8 mouse cellular contexts compared by ENCODE assay signal in genomic region chr4:129082379-129083115, GRCm38 (mm10). TPM values are rescaled to one million over a fixed set of nuclear protein-coding genes. Genes with fewer than 3 reads are reported as not detected.
DNase-seq lines count a peak whose midpoint lies in the region; ATAC-seq and TF ChIP-seq lines count a peak whose summit lies in the region.

No protein-coding gene starts in this region.

- H3K27me3 ChIP-seq in liver, adult 2 months (ENCODE audit: control insufficient read depth, insufficient read depth, low read length) = no peaks in the 10 kb centered on the region
- no peaks in the 10 kb centered on the region for H3K27me3 ChIP-seq in stomach, embryonic 16.5 days (ENCODE audit: control insufficient read depth, insufficient read depth, low read length)

- H3K27ac ChIP-seq in liver, adult 2 months (replicated peaks; ENCODE audit: insufficient read depth, low read depth, low read length) = no peak overlapping the region
- peak overlapping the region; percentile 59 for H3K27ac ChIP-seq in stomach, embryonic 16.5 days (ENCODE audit: low read length)

- no peaks in the 10 kb centered on the region for H3K9me3 ChIP-seq in stomach, embryonic 16.5 days (replicated peaks; ENCODE audit: control insufficient read depth, low read length)

- H3K4me2 ChIP-seq in stomach, embryonic 16.5 days (ENCODE audit: low read depth, low read length) = no peak overlapping the region

- WGBS in liver, adult 2 months = 54% methylated on average over 10 of the region's 10 CpGs
- WGBS in stomach, embryonic 16.5 days = 39% methylated on average over 10 of the region's 10 CpGs

- peak; percentile 89 for ATAC-seq in stomach, embryonic 16.5 days (ENCODE audit: insufficient read depth, low FRiP score)

- no peaks in the 10 kb centered on the region for H3K4me1 ChIP-seq in liver, adult 2 months (ENCODE audit: control insufficient read depth, insufficient read depth, low read length)
- no peaks in the 10 kb centered on the region for H3K4me1 ChIP-seq in stomach, embryonic 16.5 days (ENCODE audit: control insufficient read depth, insufficient read depth, low read length)

- peak; percentile 84 for DNase-seq in 416B (ENCODE audit: low read depth)
- DNase-seq in adrenal gland, adult 18-20 months (ENCODE audit: low spot score in 2 of 2) = peak; percentile 50 to 59
- DNase-seq in embryo, embryonic 11 days = peak; percentile 86
- DNase-seq in gonadal fat pad, adult 2 months (ENCODE audit: low read depth) = peak; percentile 55
- peak; percentile 65 to 79 for DNase-seq in kidney, adult 8-10 months
- DNase-seq in liver, adult 2 months (ENCODE audit: extremely low read depth, low read depth, low spot score) = peak; percentile 62
- DNase-seq in neural tube, embryonic 10.5 days (ENCODE audit: extremely low spot score, low spot score) = peak; percentile 59

- H3K79me2 ChIP-seq in liver, adult 2 months (ENCODE audit: control insufficient read depth, insufficient read depth, low read length) = no peaks in the 10 kb centered on the region

- no peak overlapping the region for H3K4me3 ChIP-seq in liver, adult 2 months (ENCODE audit: insufficient read depth, low read depth, low read length)
- no peak overlapping the region for H3K4me3 ChIP-seq in stomach, embryonic 16.5 days (replicated peaks; ENCODE audit: low read length)

- H3K9ac ChIP-seq in liver, adult 2 months (ENCODE audit: low read depth, low read length) = no peak overlapping the region
- no peak overlapping the region for H3K9ac ChIP-seq in stomach, embryonic 16.5 days (ENCODE audit: low read length)

- no peak for TF ChIP-seq POLR2A in liver, adult 2 months (IDR thresholded peaks at IDR 0.05; ENCODE audit: extremely low read depth, insufficient read depth, low read length)

- H3K36me3 ChIP-seq in liver, adult 2 months (ENCODE audit: control insufficient read depth, insufficient read depth, low read length) = peaks cover 34% of the 10 kb centered on the region
- peaks cover 16% of the 10 kb centered on the region for H3K36me3 ChIP-seq in stomach, embryonic 16.5 days (ENCODE audit: control insufficient read depth, insufficient read depth, low read length)

- peak; percentile 83 for TF ChIP-seq CTCF in liver, adult 2 months (IDR thresholded peaks at IDR 0.05; ENCODE audit: low read depth, low read length)

RNA-seq across cellular contexts. Expression of gene Tmem54, which starts 22.8 kb away (rescaled TPM):
- total RNA-seq in adrenal gland, adult 18-20 months (2021) = not detected
- 1.8 and 3.1 TPM in 2 replicates for polyA plus RNA-seq in gonadal fat pad, adult 2 months (2012; rRNA removed)
- total RNA-seq in liver, adult 2 months (2014; rRNA removed) = 0.13 TPM in 1 of 2 replicates, not detected in the other
- polyA plus RNA-seq in liver, adult 2 months (2012; rRNA removed) = 0.37 and 0.65 TPM in 2 replicates
- 44.2 and 53.2 TPM in 2 replicates for polyA plus RNA-seq in stomach, embryonic 16.5 days (2015; fragmentation: Nextera tagmentation; extraction: Ambion mirVana)

RNA-seq across cellular contexts. Expression of gene Rnf19b, which starts 24.5 kb away (rescaled TPM):
- total RNA-seq in adrenal gland, adult 18-20 months (2021) = 10 to 100 TPM; 28.6 to 41.3 TPM
- 30.2 and 36.1 TPM in 2 replicates for polyA plus RNA-seq in gonadal fat pad, adult 2 months (2012; rRNA removed)
- 35.0 and 46.2 TPM in 2 replicates for total RNA-seq in liver, adult 2 months (2014; rRNA removed)
- polyA plus RNA-seq in liver, adult 2 months (2012; rRNA removed) = 44.0 and 49.1 TPM in 2 replicates
- 7.1 and 7.2 TPM in 2 replicates for polyA plus RNA-seq in stomach, embryonic 16.5 days (2015; fragmentation: Nextera tagmentation; extraction: Ambion mirVana)

RNA-seq across cellular contexts. Expression of gene Hpca, which starts 39.3 kb away (rescaled TPM):
- total RNA-seq in adrenal gland, adult 18-20 months (2021) = 1 to 10 TPM; 2.1 to 3.1 TPM
- polyA plus RNA-seq in gonadal fat pad, adult 2 months (2012; rRNA removed) = 2.8 and 4.2 TPM in 2 replicates
- 0.18 and 0.47 TPM in 2 replicates for total RNA-seq in liver, adult 2 months (2014; rRNA removed)
- 0.23 and 0.27 TPM in 2 replicates for polyA plus RNA-seq in liver, adult 2 months (2012; rRNA removed)
- polyA plus RNA-seq in stomach, embryonic 16.5 days (2015; fragmentation: Nextera tagmentation; extraction: Ambion mirVana) = 1.8 and 2.0 TPM in 2 replicates

RNA-seq across cellular contexts. Expression of gene Fndc5, which starts 54.3 kb away (rescaled TPM):
- total RNA-seq in adrenal gland, adult 18-20 months (2021) = 1 to 10 TPM; 2.1 to 6.3 TPM
- polyA plus RNA-seq in gonadal fat pad, adult 2 months (2012; rRNA removed) = 1.5 and 2.1 TPM in 2 replicates
- 0.54 and 0.83 TPM in 2 replicates for total RNA-seq in liver, adult 2 months (2014; rRNA removed)
- polyA plus RNA-seq in liver, adult 2 months (2012; rRNA removed) = 0.17 and 0.87 TPM in 2 replicates
- polyA plus RNA-seq in stomach, embryonic 16.5 days (2015; fragmentation: Nextera tagmentation; extraction: Ambion mirVana) = 1.3 and 2.6 TPM in 2 replicates

Comparison
In these comparisons a context has a peak if more than half of its experiments do, and no peak if none do; other contexts are left out.
1. RNA of gene Tmem54, which starts 22.8 kb away (polyA plus RNA-seq): 44.2 to 53.2 TPM in stomach, embryonic 16.5 days; 1.8 to 3.1 TPM in gonadal fat pad, adult 2 months and 0.37 to 0.65 TPM in liver, adult 2 months; every median in the first group is over 10 times any median in the second.
2. Peak in every context shown above with its lines, with median percentiles within 50 percentile points of each other: DNase-seq.